Mouse (Mus musculus) embryonic fibroblast, embryonic 13.5 days (primary cell): ENCODE results near the gene Zfp324.

Experiments used
- CTCF ChIP-seq: IDR thresholded peaks from 2 replicates; pipeline ENCODE4 v1.5.1; 2011; ENCODE audit warnings: mild to moderate bottlenecking, control low read depth, low read length, moderate library complexity, borderline replicate concordance; ENCODE audit not compliant: insufficient read depth
- POLR2A ChIP-seq: IDR thresholded peaks from 2 replicates; pipeline ENCODE4 v1.6.1; 2011; ENCODE audit warnings: low read depth, mild to moderate bottlenecking, control low read depth, low read length, moderate library complexity

- TF ChIP-seq CTCF (no peak), POLR2A (no peak)
Measured at GRCm38 (mm10) chr7:12992222-12992621, 26.6 kb downstream of the Zfp324 start.
